Mouse (Mus musculus) embryonic fibroblast, embryonic 13.5 days (primary cell): ENCODE measurements around the gene Atp10a.

Experiments
- CTCF ChIP-seq: IDR thresholded peaks from 2 replicates; pipeline ENCODE4 v1.5.1; 2011; ENCODE audit warnings: mild to moderate bottlenecking, control low read depth, low read length, moderate library complexity, borderline replicate concordance; ENCODE audit not compliant: insufficient read depth
- POLR2A ChIP-seq: IDR thresholded peaks from 2 replicates; pipeline ENCODE4 v1.6.1; 2011; ENCODE audit warnings: low read depth, mild to moderate bottlenecking, control low read depth, low read length, moderate library complexity

- no peak for TF ChIP-seq CTCF
- TF ChIP-seq POLR2A = no peak
These were observed 20.1 kb downstream of the Atp10a start for GRCm38 (mm10) chr7:58676075-58676474.
